Mouse (Mus musculus) skeletal muscle tissue, postnatal 0 days (tissue): ENCODE data around the gene Knl1. TPM values are rescaled to one million over a fixed set of nuclear protein-coding genes. Genes with fewer than 3 reads are reported as not detected.

Experiments
- polyA plus RNA-seq: library from polyadenylated mRNA; unstranded; fragments of >200 nt; fragmentation: Nextera tagmentation; extraction: Ambion mirVana; gene quantifications from 2 replicates; pipeline ENCODE4 v1.2.1, GENCODE M21; 2015

Knl1 gene
- 12.5 and 14.6 TPM in 2 replicates for polyA plus RNA-seq

GRCm38 (mm10) chr2:119046649-119047611 is at the start of gene Knl1:
Gene Knl1 (plus strand): TSS chr2:119047119.

DNA sequence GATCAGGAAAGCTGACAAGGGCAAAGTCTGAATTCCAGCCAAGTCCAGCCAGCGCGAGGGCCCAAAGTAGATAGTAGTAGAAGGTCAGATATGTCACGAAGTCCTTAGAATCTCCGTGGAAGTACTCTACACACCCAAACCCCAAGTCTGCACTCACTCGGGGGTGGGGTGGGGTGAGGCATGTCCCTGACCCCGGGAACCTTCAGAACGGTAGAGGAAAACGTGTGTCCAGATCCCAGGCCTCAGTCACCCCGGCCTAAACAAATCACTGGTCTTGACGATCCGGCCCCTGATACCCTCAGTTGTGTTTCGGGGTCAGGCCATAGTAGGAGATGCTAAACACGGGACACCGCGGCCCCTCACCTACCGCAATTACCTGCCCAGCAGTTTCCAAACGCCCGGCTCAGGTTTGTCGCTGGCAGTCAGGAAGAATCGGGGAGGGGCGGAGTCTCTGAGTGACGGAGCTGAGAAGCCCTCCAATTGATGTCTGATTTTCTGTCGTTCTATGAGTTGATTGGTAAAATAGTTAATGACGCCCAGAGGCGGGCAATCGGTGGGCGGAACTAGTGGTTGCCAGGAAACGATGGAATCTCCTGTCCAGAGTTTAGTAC is 17.9 kb upstream of the Knl1 start, which contains the start of gene Ccdc32:
TSS of gene Ccdc32 (minus strand) at position 453 of the 611 bp plus-strand sequence.

GRCm38 (mm10) chr2:119034656-119035396 is 12.1 kb upstream of the Knl1 start, which contains the start of gene Rpusd2:
Gene Rpusd2 (plus strand): TSS chr2:119034790.

DNA sequence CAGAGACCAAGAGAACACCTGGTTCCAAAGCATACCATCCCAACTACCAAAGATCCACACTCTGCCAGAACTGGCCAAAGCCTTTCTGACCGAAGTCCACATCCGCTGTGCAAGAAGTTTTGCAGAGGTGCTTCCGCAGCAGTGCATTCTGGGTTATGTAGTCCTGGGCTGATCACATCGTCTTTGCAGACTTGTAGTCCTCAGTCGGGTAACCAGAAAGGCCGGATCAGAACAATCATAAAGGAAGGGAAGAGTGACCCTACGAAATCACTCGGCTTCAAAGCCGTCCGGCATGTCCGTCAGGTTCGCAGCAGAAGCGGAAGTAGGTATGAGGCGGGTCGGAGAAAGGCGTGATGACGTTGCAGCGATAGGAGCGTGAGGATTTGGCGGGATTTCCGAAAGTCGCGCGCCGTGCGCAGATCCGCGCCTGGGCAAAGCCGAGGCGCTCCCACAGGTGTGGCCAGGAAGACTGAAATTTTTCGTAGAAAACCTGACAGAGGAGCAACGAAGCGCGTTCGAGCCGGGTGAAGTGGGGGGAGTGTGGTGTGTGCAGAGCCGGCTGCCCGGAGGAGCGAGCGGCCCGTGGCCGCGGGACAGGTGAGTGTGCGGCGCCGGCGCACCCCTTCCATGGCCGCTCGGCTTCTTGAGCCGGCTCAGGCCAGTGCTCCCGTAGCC is 65.7 kb downstream of the Knl1 start, which contains the start of gene Rad51:
TSS of gene Rad51 (plus strand) at position 356 of the 675 bp plus-strand sequence.

Other genes starting within 250 kb of the Knl1 start
- gene Knstrn, start 233.1 kb upstream of the Knl1 start, polyA plus RNA-seq, result 18.2 and 22.8 TPM in 2 replicates
- gene Ivd, start 185.2 kb upstream of the Knl1 start, polyA plus RNA-seq, result 48.9 and 51.8 TPM in 2 replicates
- gene Bahd1, start 146.7 kb upstream of the Knl1 start, polyA plus RNA-seq, result 2.3 and 2.5 TPM in 2 replicates
- gene Chst14, start 120.6 kb upstream of the Knl1 start, polyA plus RNA-seq, result 15.3 and 16.6 TPM in 2 replicates
- gene Ccdc32, start 17.7 kb upstream of the Knl1 start, polyA plus RNA-seq, result 17.0 and 19.2 TPM in 2 replicates
- gene Rpusd2, start 12.3 kb upstream of the Knl1 start, polyA plus RNA-seq, result 3.6 and 4.3 TPM in 2 replicates
- gene Rad51, start 65.7 kb downstream of the Knl1 start, polyA plus RNA-seq, result 5.4 and 6.2 TPM in 2 replicates
- gene Rmdn3, start 109.9 kb downstream of the Knl1 start, polyA plus RNA-seq, result 10.1 and 15.4 TPM in 2 replicates
- 2.1 and 3.2 TPM in 2 replicates for gene Gchfr, start 120.7 kb downstream of the Knl1 start, polyA plus RNA-seq
- gene Gm14137, start 127.4 kb downstream of the Knl1 start, polyA plus RNA-seq, result 0.13 and 0.45 TPM in 2 replicates
- gene Zfyve19, start 161.5 kb downstream of the Knl1 start, polyA plus RNA-seq, result 26.1 and 27.9 TPM in 2 replicates
- gene Dnajc17, start 161.7 kb downstream of the Knl1 start, polyA plus RNA-seq, result 10.9 and 15.0 TPM in 2 replicates
- gene Ppp1r14d, start 182.8 kb downstream of the Knl1 start, polyA plus RNA-seq, result not detected in 2 replicates
- 0.08 and 0.63 TPM in 2 replicates for gene Spint1, start 190.2 kb downstream of the Knl1 start, polyA plus RNA-seq
- 0.88 TPM in 1 of 2 replicates, not detected in the other for gene Rhov, start 224.2 kb downstream of the Knl1 start, polyA plus RNA-seq
- 7.4 and 7.5 TPM in 2 replicates for gene Vps18, start 241.6 kb downstream of the Knl1 start, polyA plus RNA-seq